Mouse (Mus musculus) embryonic facial prominence, embryonic 14.5 days (tissue): Measurements from ENCODE around the gene Snrpd2. TPM values are rescaled to one million over a fixed set of nuclear protein-coding genes. Genes with fewer than 3 reads are reported as not detected.

Source experiments
- ATAC-seq: fragments of 200-750 bp; cut with Nextera tagmentation; 2 replicates; pipeline ENCODE4 v1.8.0; 2017; ENCODE audit warnings: low read depth, moderate number of reproducible peaks, moderate TSS enrichment
- DNase-seq: peaks from one replicate; pipeline ENCODE4 v3.0.0-alpha.2; 2015; ENCODE audit warnings: low spot score
- H3K27ac ChIP-seq: fragments of 300-500 bp; sonication (generic); replicated peaks from 2 replicates; pipeline ENCODE4 v1.5.1; 2014; ENCODE audit warnings: low read depth, mild to moderate bottlenecking, low read length, moderate library complexity
- H3K27me3 ChIP-seq: fragments of 300-500 bp; sonication (generic); replicated peaks from 2 replicates; pipeline ENCODE4 v1.6.1; 2014; ENCODE audit warnings: low read length; ENCODE audit not compliant: control insufficient read depth, insufficient read depth
- H3K36me3 ChIP-seq: fragments of 300-500 bp; sonication (generic); 2 replicates; pipeline ENCODE4 v1.6.1; 2014; ENCODE audit warnings: low read length, mixed read lengths; ENCODE audit not compliant: control insufficient read depth, insufficient read depth
- H3K4me1 ChIP-seq: fragments of 300-500 bp; sonication (generic); 2 replicates; pipeline ENCODE4 v1.6.1; 2014; ENCODE audit warnings: antibody characterized with exemption, low read length; ENCODE audit not compliant: control insufficient read depth, insufficient read depth
- H3K4me2 ChIP-seq: fragments of 300-500 bp; sonication (generic); 2 replicates; pipeline ENCODE4 v1.6.1; 2014; ENCODE audit warnings: low read depth, mild to moderate bottlenecking, low read length, moderate library complexity, mixed read lengths
- H3K4me3 ChIP-seq: fragments of 300-500 bp; sonication (generic); 2 replicates; pipeline ENCODE4 v1.5.1; 2014; ENCODE audit warnings: low read depth, mild to moderate bottlenecking, low read length
- H3K9ac ChIP-seq: fragments of 300-500 bp; sonication (generic); 2 replicates; pipeline ENCODE4 v1.6.1; 2014; ENCODE audit warnings: low read depth, mild to moderate bottlenecking, low read length, moderate library complexity, mixed read lengths
- H3K9me3 ChIP-seq: fragments of 300-500 bp; sonication (generic); 2 replicates; pipeline ENCODE4 v1.6.1; 2016; ENCODE audit warnings: low read length; ENCODE audit not compliant: control insufficient read depth
- WGBS: fragments of 180-500 bp; shearing (Covaris S2); extraction: QIAGEN DNeasy Blood & Tissue Kit; methylation state at CpG from one replicate; pipeline ENCODE4 v1.1.7; 2014; 5-methylcytosine and 5-hydroxymethylcytosine counted together
- microRNA counts: library from miRNA; unstranded; fragments of <30 nt; microRNA quantifications from one replicate; lab custom pipeline; 2017
- microRNA-seq: library from miRNA; unstranded; fragments of <30 nt; microRNA quantifications from one replicate; pipeline ENCODE4, GENCODE M21; 2016; ENCODE audit warnings: borderline number of aligned reads
- polyA plus RNA-seq: library from polyadenylated mRNA; unstranded; fragments of >200 nt; fragmentation: Nextera tagmentation; extraction: Ambion mirVana; gene quantifications from 2 replicates; pipeline ENCODE4 v1.2.1, GENCODE M21; 2014

Gene Snrpd2
- polyA plus RNA-seq, 1 experiment from 2014 or later = 130 TPM

- no peak overlapping the region for H3K4me2 ChIP-seq
- peak overlapping the region; percentile 84 for H3K27ac ChIP-seq
- H3K9ac ChIP-seq = peak overlapping the region; percentile 8; the same call in 1 of the 2 replicates
- DNase-seq (peak; percentile 77), ATAC-seq (peak; percentile 46)
- peaks cover 33% of the 10 kb centered on the region for H3K36me3 ChIP-seq
- 61% methylated on average over 6 of the region's 6 CpGs for WGBS
- peaks cover 23% of the 10 kb centered on the region for H3K4me1 ChIP-seq
- H3K4me3 ChIP-seq = no peak overlapping the region
- no peaks in the 10 kb centered on the region for H3K9me3 ChIP-seq
- peaks cover 10% of the 10 kb centered on the region for H3K27me3 ChIP-seq
Measured at GRCm38 (mm10) chr7:19184758-19185157, 35.2 kb downstream of the Snrpd2 start.

GRCm38 (mm10) chr7:19194676-19195075, 45.2 kb downstream of the Snrpd2 start:
- Histone ChIP-seq H3K4me2 (no peak overlapping the region), H3K4me3 (no peak overlapping the region), H3K4me1 (no peaks in the 10 kb centered on the region), H3K36me3 (peaks cover 73% of the 10 kb centered on the region), H3K27me3 (no peaks in the 10 kb centered on the region), H3K27ac (no peak overlapping the region), H3K9me3 (peaks cover 7% of the 10 kb centered on the region; the same call in 1 of the 2 replicates), H3K9ac (no peak overlapping the region)
- ATAC-seq (no peak), DNase-seq (no peak)
- WGBS = 95% methylated on average over 4 of the region's 4 CpGs

GRCm38 (mm10) chr7:19196676-19197075, 47.2 kb downstream of the Snrpd2 start:
- no peak for ATAC-seq

GRCm38 (mm10) chr7:19197985-19198384, 48.5 kb downstream of the Snrpd2 start:
- Histone ChIP-seq H3K4me1 (no peaks in the 10 kb centered on the region), H3K4me2 (no peak overlapping the region), H3K9ac (no peak overlapping the region), H3K27ac (no peak overlapping the region), H3K9me3 (peaks cover 7% of the 10 kb centered on the region; the same call in 1 of the 2 replicates), H3K27me3 (no peaks in the 10 kb centered on the region), H3K4me3 (no peak overlapping the region), H3K36me3 (peaks cover 59% of the 10 kb centered on the region)
- no peak for DNase-seq
- WGBS = 32% methylated on average over 2 of the region's 2 CpGs
- no peak for ATAC-seq

More at GRCm38 (mm10) chr7:19196676-19197075, 47.2 kb downstream of the Snrpd2 start:
- Histone ChIP-seq H3K4me2 (no peak overlapping the region), H3K9me3 (peaks cover 7% of the 10 kb centered on the region; the same call in 1 of the 2 replicates), H3K4me3 (no peak overlapping the region), H3K27me3 (no peaks in the 10 kb centered on the region), H3K36me3 (peaks cover 70% of the 10 kb centered on the region), H3K9ac (no peak overlapping the region), H3K27ac (no peak overlapping the region), H3K4me1 (no peaks in the 10 kb centered on the region)
- 64% methylated on average over 6 of the region's 6 CpGs for WGBS
- DNase-seq = no peak

- no peak overlapping the region for H3K9ac ChIP-seq
- peaks cover 53% of the 10 kb centered on the region for H3K36me3 ChIP-seq
- no peak for ATAC-seq
Measured at GRCm38 (mm10) chr7:19201660-19202059, 52.1 kb downstream of the Snrpd2 start.

GRCm38 (mm10) chr7:19202065-19202850, 52.7 kb downstream of the Snrpd2 start:
- no peak overlapping the region for H3K4me3 ChIP-seq
- no peak overlapping the region for H3K9ac ChIP-seq
- DNase-seq = no peak
- no peak for ATAC-seq
- H3K27me3 ChIP-seq = no peaks in the 10 kb centered on the region
- WGBS = 61% methylated on average over 15 of the region's 15 CpGs
- no peaks in the 10 kb centered on the region for H3K9me3 ChIP-seq
- H3K27ac ChIP-seq = no peak overlapping the region
- H3K4me1 ChIP-seq = no peaks in the 10 kb centered on the region
- H3K4me2 ChIP-seq = no peak overlapping the region
- H3K36me3 ChIP-seq = peaks cover 48% of the 10 kb centered on the region

More at GRCm38 (mm10) chr7:19201660-19202059, 52.1 kb downstream of the Snrpd2 start:
- Histone ChIP-seq H3K27me3 (no peaks in the 10 kb centered on the region), H3K4me3 (no peak overlapping the region), H3K9me3 (no peaks in the 10 kb centered on the region), H3K4me2 (no peak overlapping the region), H3K4me1 (no peaks in the 10 kb centered on the region), H3K27ac (no peak overlapping the region)
- no peak for DNase-seq
- 74% methylated on average over 12 of the region's 15 CpGs for WGBS

MicroRNA genes within 50 kb of the gene (microRNA counts, 519-probe panel; counts per million panel counts)
- microRNA mmu-miR-330 (lab: Ali Mortazavi, UCI) = 1,355 counts per million, percentile 3 among the panel's probes with 10 or more counts

Small RNA genes lying within 50 kb of the gene (microRNA-seq; reads per million reads assigned to microRNA genes)
- gene Mir330 = 207 reads per million, percentile 59 among the genes with 10 or more reads in this experiment

Other genes with a start within 250 kb of the Snrpd2 start
- gene Ccdc61, start 239.3 kb upstream of the Snrpd2 start, polyA plus RNA-seq = 19.4 and 22.5 TPM in 2 replicates
- gene Nova2, start 223.8 kb upstream of the Snrpd2 start, polyA plus RNA-seq = 0.79 and 0.81 TPM in 2 replicates
- not detected in 2 replicates for gene Nanos2, start 162.3 kb upstream of the Snrpd2 start, polyA plus RNA-seq
- gene Mypop, start 158.5 kb upstream of the Snrpd2 start, polyA plus RNA-seq = 4.0 and 4.2 TPM in 2 replicates
- gene Irf2bp1, start 145.7 kb upstream of the Snrpd2 start, polyA plus RNA-seq = 26.6 and 27.4 TPM in 2 replicates
- 0.56 and 1.6 TPM in 2 replicates for gene Foxa3, start 126.2 kb upstream of the Snrpd2 start, polyA plus RNA-seq
- 23.6 and 23.8 TPM in 2 replicates for gene Sympk, start 125.3 kb upstream of the Snrpd2 start, polyA plus RNA-seq
- gene Rsph6a, start 95.0 kb upstream of the Snrpd2 start, polyA plus RNA-seq = not detected in 2 replicates
- 20.2 and 22.6 TPM in 2 replicates for gene Dmwd, start 73.5 kb upstream of the Snrpd2 start, polyA plus RNA-seq
- 43.3 and 58.2 TPM in 2 replicates for gene Dmpk, start 65.9 kb upstream of the Snrpd2 start, polyA plus RNA-seq
- gene Six5, start 55.1 kb upstream of the Snrpd2 start, polyA plus RNA-seq = 13.4 and 16.3 TPM in 2 replicates
- 1.7 and 2.6 TPM in 2 replicates for gene Gm4969, start 31.4 kb upstream of the Snrpd2 start, polyA plus RNA-seq
- 9.1 and 9.2 TPM in 2 replicates for gene Fbxo46, start 29.9 kb upstream of the Snrpd2 start, polyA plus RNA-seq
- gene Qpctl, start 431 bp upstream of the Snrpd2 start, polyA plus RNA-seq = 11.1 and 13.2 TPM in 2 replicates
- gene Gipr, start 16.4 kb downstream of the Snrpd2 start, polyA plus RNA-seq = 0.37 and 0.60 TPM in 2 replicates
- 3.6 and 4.2 TPM in 2 replicates for gene Eml2, start 26.7 kb downstream of the Snrpd2 start, polyA plus RNA-seq
- gene Gpr4, start 62.8 kb downstream of the Snrpd2 start, polyA plus RNA-seq = 1.7 and 2.3 TPM in 2 replicates
- 29.7 and 30.2 TPM in 2 replicates for gene Opa3, start 78.6 kb downstream of the Snrpd2 start, polyA plus RNA-seq
- 70.0 and 70.7 TPM in 2 replicates for gene Vasp, start 122.1 kb downstream of the Snrpd2 start, polyA plus RNA-seq
- gene Ppm1n, start 130.3 kb downstream of the Snrpd2 start, polyA plus RNA-seq = 0.49 TPM in 1 of 2 replicates, not detected in the other
- gene Rtn2, start 132.9 kb downstream of the Snrpd2 start, polyA plus RNA-seq = 53.7 and 57.0 TPM in 2 replicates
- 0.15 and 0.28 TPM in 2 replicates for gene Fosb, start 160.3 kb downstream of the Snrpd2 start, polyA plus RNA-seq
- 64.0 and 75.1 TPM in 2 replicates for gene Ercc1, start 195.1 kb downstream of the Snrpd2 start, polyA plus RNA-seq
- 18.8 and 21.6 TPM in 2 replicates for gene Cd3eap, start 209.8 kb downstream of the Snrpd2 start, polyA plus RNA-seq
- 11.2 and 11.6 TPM in 2 replicates for gene Ppp1r13l, start 210.0 kb downstream of the Snrpd2 start, polyA plus RNA-seq
- 10.9 and 14.7 TPM in 2 replicates for gene Ercc2, start 232.3 kb downstream of the Snrpd2 start, polyA plus RNA-seq